In the genomic region with DNA sequence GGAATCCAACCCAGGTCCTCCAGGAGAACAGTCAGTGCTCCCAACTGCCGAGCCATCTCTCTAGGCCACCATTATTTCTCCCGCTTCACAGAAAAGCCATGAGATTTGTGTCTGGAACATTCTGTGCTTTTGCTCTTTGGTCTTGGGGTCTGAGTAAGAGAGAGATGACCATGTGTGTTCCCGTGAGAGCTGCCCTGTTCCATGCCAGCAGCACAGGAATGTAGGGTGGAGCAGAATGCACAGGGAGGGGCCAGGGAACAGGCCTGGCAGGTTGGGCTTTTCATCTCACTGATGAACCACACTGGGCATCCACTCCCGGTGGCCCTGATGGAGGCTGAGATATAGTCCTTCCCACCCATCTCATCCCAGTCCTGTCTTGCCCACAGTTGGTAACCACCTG, we compare ENCODE assay signal across 18 mouse cellular contexts. TPM values are rescaled to one million over a fixed set of nuclear protein-coding genes. Genes with fewer than 3 reads are reported as not detected.
DNase-seq lines count a peak whose midpoint lies in the region; ATAC-seq and TF ChIP-seq lines count a peak whose summit lies in the region.
"Had no signal": no experiment of that assay in that cellular context is flagged by ENCODE, and none has a peak within 500 bp of the region (broad histone marks: within the 10 kb centered on the region; RNA-seq: fewer than 3 reads in every experiment).

No protein-coding gene starts in this region.

- H3K27me3 ChIP-seq in kidney, adult 2 months (replicated peaks; ENCODE audit: control insufficient read depth, insufficient read depth, low read length) = no peaks in the 10 kb centered on the region
- H3K27me3 ChIP-seq in kidney, embryonic 15.5 days = peaks cover 17% of the 10 kb centered on the region
- no peaks in the 10 kb centered on the region for H3K27me3 ChIP-seq in stomach, embryonic 14.5 days (ENCODE audit: control insufficient read depth, insufficient read depth, low read length)
- H3K27me3 ChIP-seq in hindbrain, embryonic 13.5 days = peaks cover 17% of the 10 kb centered on the region
- H3K27me3 ChIP-seq: midbrain, embryonic 15.5 days had no signal

- WGBS in kidney, adult 2 months = 44% methylated on average over 4 of the region's 4 CpGs
- 72% methylated on average over 4 of the region's 4 CpGs for WGBS in kidney, embryonic 15.5 days
- WGBS in stomach, embryonic 14.5 days = 65% methylated on average over 4 of the region's 4 CpGs
- 80% methylated on average over 4 of the region's 4 CpGs for WGBS in hindbrain, embryonic 13.5 days

- peak; percentile 13 for DNase-seq in kidney, adult 2 months
- DNase-seq in 3134 (ENCODE audit: extremely low read depth, insufficient read length, low spot score) (peak; percentile 55), MN1 (ENCODE audit: low spot score) (no peak)
- DNase-seq in kidney, postnatal 36 days = peak; percentile 18 to 20
- DNase-seq: adrenal gland, adult 2 months; cerebellum, adult 8-10 months; gastrocnemius, adult 2 months; heart, postnatal 14 days had no signal

- ATAC-seq in kidney, embryonic 15.5 days (replicated peaks; ENCODE audit: low FRiP score) = no peak; the same call in 1 of the 2 replicates
- ATAC-seq in stomach, embryonic 14.5 days (ENCODE audit: insufficient number of reproducible peaks, insufficient read depth, low FRiP score, low read depth) = 0 out of 2 replicates have a peak, but pooled peaks have one; percentile 30
- ATAC-seq in hindbrain, embryonic 13.5 days (ENCODE audit: low FRiP score) = no peak
- ATAC-seq: midbrain, embryonic 15.5 days had no signal

- no peak overlapping the region for H3K27ac ChIP-seq in kidney, adult 2 months (ENCODE audit: insufficient read depth, low read depth, low read length)
- H3K27ac ChIP-seq in kidney, embryonic 15.5 days = no peak overlapping the region
- no peak overlapping the region for H3K27ac ChIP-seq in stomach, embryonic 14.5 days (ENCODE audit: low read length)
- no peak overlapping the region for H3K27ac ChIP-seq in hindbrain, embryonic 13.5 days
- H3K27ac ChIP-seq: forebrain, embryonic 10.5 days; gastrocnemius, adult 2 months; hindbrain, embryonic 14.5 days; layer of hippocampus, adult 2 months; liver, embryonic 15.5 days; midbrain, embryonic 15.5 days had no signal

- H3K4me3 ChIP-seq in kidney, adult 2 months (ENCODE audit: insufficient read depth, low read depth, low read length) = no peak overlapping the region
- H3K4me3 ChIP-seq in kidney, embryonic 15.5 days (replicated peaks) = no peak overlapping the region
- no peak overlapping the region for H3K4me3 ChIP-seq in stomach, embryonic 14.5 days (ENCODE audit: low read depth, low read length)
- H3K4me3 ChIP-seq in hindbrain, embryonic 13.5 days = no peak overlapping the region
- H3K4me3 ChIP-seq: forebrain, embryonic 10.5 days; gastrocnemius, adult 2 months; layer of hippocampus, adult 2 months; liver, embryonic 15.5 days; midbrain, embryonic 15.5 days; myocyte had no signal

- TF ChIP-seq CTCF in kidney, adult 2 months (conservative IDR thresholded peaks at IDR 0.05; ENCODE audit: insufficient read depth, insufficient read length, low read depth, low read length) = no peak

- H3K4me2 ChIP-seq in kidney, embryonic 15.5 days = no peak overlapping the region
- no peak overlapping the region for H3K4me2 ChIP-seq in stomach, embryonic 14.5 days (replicated peaks; ENCODE audit: low read depth, low read length)
- H3K4me2 ChIP-seq in hindbrain, embryonic 13.5 days = no peak overlapping the region
- H3K4me2 ChIP-seq: heart, embryonic 11.5 days; hindbrain, embryonic 14.5 days; liver, embryonic 15.5 days; midbrain, embryonic 15.5 days had no signal

- TF ChIP-seq POLR2A in kidney, adult 2 months (IDR thresholded peaks at IDR 0.05; ENCODE audit: low read depth, low read length) = no peak

- no peaks in the 10 kb centered on the region for H3K9me3 ChIP-seq in kidney, embryonic 15.5 days (replicated peaks)
- no peaks in the 10 kb centered on the region for H3K9me3 ChIP-seq in stomach, embryonic 14.5 days (ENCODE audit: control insufficient read depth, low read depth, low read length)
- no peaks in the 10 kb centered on the region; the same call in 1 of the 2 replicates for H3K9me3 ChIP-seq in hindbrain, embryonic 13.5 days
- H3K9me3 ChIP-seq: forebrain, embryonic 10.5 days; liver, embryonic 15.5 days; midbrain, embryonic 15.5 days had no signal

- H3K4me1 ChIP-seq in kidney, adult 2 months (ENCODE audit: control insufficient read depth, insufficient read depth, low read length) = no peaks in the 10 kb centered on the region
- H3K4me1 ChIP-seq in kidney, embryonic 15.5 days = no peaks in the 10 kb centered on the region
- H3K4me1 ChIP-seq in stomach, embryonic 14.5 days (ENCODE audit: control insufficient read depth, insufficient read depth, low read length) = no peaks in the 10 kb centered on the region
- peaks cover 4% of the 10 kb centered on the region; the same call in 1 of the 2 replicates for H3K4me1 ChIP-seq in hindbrain, embryonic 13.5 days (replicated peaks)
- H3K4me1 ChIP-seq: liver, embryonic 15.5 days; midbrain, embryonic 15.5 days had no signal

- H3K9ac ChIP-seq in kidney, embryonic 15.5 days = no peak overlapping the region
- H3K9ac ChIP-seq in stomach, embryonic 14.5 days (replicated peaks; ENCODE audit: low read depth, low read length) = no peak overlapping the region
- H3K9ac ChIP-seq in hindbrain, embryonic 13.5 days = no peak overlapping the region
- H3K9ac ChIP-seq: hindbrain, embryonic 14.5 days; liver, embryonic 15.5 days; midbrain, embryonic 15.5 days had no signal

- no peaks in the 10 kb centered on the region for H3K36me3 ChIP-seq in kidney, adult 2 months (ENCODE audit: control insufficient read depth, insufficient read depth, low read length)
- no peaks in the 10 kb centered on the region for H3K36me3 ChIP-seq in kidney, embryonic 15.5 days
- H3K36me3 ChIP-seq in stomach, embryonic 14.5 days (ENCODE audit: control insufficient read depth, insufficient read depth, low read length) = no peaks in the 10 kb centered on the region
- H3K36me3 ChIP-seq in hindbrain, embryonic 13.5 days = no peaks in the 10 kb centered on the region
- H3K36me3 ChIP-seq: forebrain, embryonic 10.5 days; liver, embryonic 15.5 days; midbrain, embryonic 15.5 days had no signal

RNA-seq across cellular contexts. Expression of gene Ppl, which starts 12.8 kb away (rescaled TPM):
- polyA plus RNA-seq in kidney, adult 2 months (2012; rRNA removed) = 3.3 and 3.9 TPM in 2 replicates
- 2.4 and 2.9 TPM in 2 replicates for polyA plus RNA-seq in kidney, embryonic 15.5 days (2015; fragmentation: Nextera tagmentation; extraction: Ambion mirVana)
- 12.7 and 15.6 TPM in 2 replicates for polyA plus RNA-seq in stomach, embryonic 14.5 days (2014; fragmentation: Nextera tagmentation; extraction: Ambion mirVana)
- 0.25 TPM in 2 replicates for polyA plus RNA-seq in hindbrain, embryonic 13.5 days (2015; fragmentation: Nextera tagmentation; extraction: Ambion mirVana)

RNA-seq across cellular contexts. Expression of gene Sec14l5, which starts 27.5 kb away (rescaled TPM):
- polyA plus RNA-seq in kidney, adult 2 months (2012; rRNA removed) = 0.07 and 0.34 TPM in 2 replicates
- polyA plus RNA-seq in kidney, embryonic 15.5 days (2015; fragmentation: Nextera tagmentation; extraction: Ambion mirVana) = 0.06 and 0.09 TPM in 2 replicates
- 0.06 and 0.13 TPM in 2 replicates for polyA plus RNA-seq in stomach, embryonic 14.5 days (2014; fragmentation: Nextera tagmentation; extraction: Ambion mirVana)
- 0.66 and 0.76 TPM in 2 replicates for polyA plus RNA-seq in hindbrain, embryonic 13.5 days (2015; fragmentation: Nextera tagmentation; extraction: Ambion mirVana)
- polyA plus RNA-seq: heart, embryonic 11.5 days; liver, embryonic 15.5 days had no signal
